In the genomic region with DNA sequence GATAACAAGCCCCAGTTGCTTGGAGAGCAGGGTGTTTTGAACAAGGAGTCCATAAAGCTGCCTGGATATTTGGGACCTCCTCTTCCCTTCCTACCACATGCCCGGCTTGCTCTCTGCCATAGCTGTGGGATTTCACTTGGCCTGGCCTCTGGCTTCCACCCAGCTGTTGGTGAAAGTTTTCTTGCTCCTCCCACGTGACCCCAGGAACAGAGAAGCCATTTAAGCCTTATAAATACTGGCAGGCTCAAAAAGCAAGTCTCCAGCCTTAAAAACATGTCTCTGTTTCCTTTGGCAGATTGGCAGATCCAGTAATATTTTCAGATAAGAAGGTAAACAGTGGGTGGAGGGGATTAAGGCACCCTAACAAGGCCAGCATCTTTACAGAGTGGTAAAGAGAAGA, we compare ENCODE assay signal across 19 mouse cellular contexts. TPM values are rescaled to one million over a fixed set of nuclear protein-coding genes. Genes with fewer than 3 reads are reported as not detected.
A peak's percentile ranks its signal among the peaks of the same experiment; 100 is the strongest.
DNase-seq lines count a peak whose midpoint lies in the region; ATAC-seq lines count a peak whose summit lies in the region.
"Had no signal": no experiment of that assay in that cellular context is flagged by ENCODE, and none has a peak within 500 bp of the region (broad histone marks: within the 10 kb centered on the region; RNA-seq: fewer than 3 reads in every experiment).

No protein-coding gene starts in this region.

- peaks cover 10% of the 10 kb centered on the region; the same call in 1 of the 2 replicates for H3K4me1 ChIP-seq in embryonic facial prominence, embryonic 14.5 days (ENCODE audit: control insufficient read depth, insufficient read depth, low read length)
- no peaks in the 10 kb centered on the region for H3K4me1 ChIP-seq in embryonic facial prominence, embryonic 10.5 days
- H3K4me1 ChIP-seq in limb, embryonic 15.5 days, result peaks cover 11% of the 10 kb centered on the region
- H3K4me1 ChIP-seq in limb, embryonic 10.5 days, result no peaks in the 10 kb centered on the region
- H3K4me1 ChIP-seq: liver, embryonic 12.5 days; midbrain, embryonic 13.5 days had no signal

- DNase-seq in embryonic facial prominence, embryonic 14.5 days (ENCODE audit: low spot score), result peak; percentile 40
- no peak for DNase-seq in embryonic facial prominence, embryonic 10.5 days (ENCODE audit: low spot score)
- DNase-seq in limb, embryonic 10.5 days (ENCODE audit: low spot score), result no peak
- DNase-seq in adipocyte (ENCODE audit: low spot score), result peak; percentile 20
- peak; percentile 35 for DNase-seq in lung, postnatal 36 days
- DNase-seq in thymus, postnatal 0 days (ENCODE audit: low spot score), result no peak
- DNase-seq: gastrocnemius, postnatal 36 days; kidney, adult 8-10 months; kidney, postnatal 14 days; lung, embryonic 14.5 days; right cerebral cortex, adult 18-20 months; thymus, postnatal 36 days had no signal

- H3K9ac ChIP-seq in embryonic facial prominence, embryonic 14.5 days (ENCODE audit: low read depth, low read length), result no peak overlapping the region
- H3K9ac ChIP-seq in limb, embryonic 15.5 days, result no peak overlapping the region
- H3K9ac ChIP-seq: embryonic facial prominence, embryonic 13.5 days; liver, embryonic 12.5 days; lung, embryonic 14.5 days; midbrain, embryonic 13.5 days; neural tube, embryonic 13.5 days had no signal

- no peak overlapping the region for H3K27ac ChIP-seq in embryonic facial prominence, embryonic 14.5 days (replicated peaks; ENCODE audit: low read depth, low read length)
- H3K27ac ChIP-seq in embryonic facial prominence, embryonic 10.5 days (replicated peaks), result no peak overlapping the region
- H3K27ac ChIP-seq in limb, embryonic 15.5 days, result no peak overlapping the region; the same call in 1 of the 2 replicates
- H3K27ac ChIP-seq in limb, embryonic 10.5 days, result no peak overlapping the region
- H3K27ac ChIP-seq: embryonic facial prominence, embryonic 13.5 days; heart, embryonic 10.5 days; liver, embryonic 12.5 days; midbrain, embryonic 13.5 days; neural tube, embryonic 13.5 days had no signal

- H3K36me3 ChIP-seq in embryonic facial prominence, embryonic 14.5 days (ENCODE audit: control insufficient read depth, insufficient read depth, low read length), result no peaks in the 10 kb centered on the region
- no peaks in the 10 kb centered on the region for H3K36me3 ChIP-seq in embryonic facial prominence, embryonic 10.5 days (replicated peaks)
- no peaks in the 10 kb centered on the region for H3K36me3 ChIP-seq in limb, embryonic 15.5 days
- no peaks in the 10 kb centered on the region for H3K36me3 ChIP-seq in limb, embryonic 10.5 days
- H3K36me3 ChIP-seq: embryonic facial prominence, embryonic 13.5 days; heart, embryonic 10.5 days; liver, embryonic 12.5 days; midbrain, embryonic 13.5 days; neural tube, embryonic 13.5 days had no signal

- H3K9me3 ChIP-seq in embryonic facial prominence, embryonic 14.5 days (ENCODE audit: control insufficient read depth, low read length), result no peaks in the 10 kb centered on the region
- no peaks in the 10 kb centered on the region for H3K9me3 ChIP-seq in embryonic facial prominence, embryonic 10.5 days
- H3K9me3 ChIP-seq in limb, embryonic 15.5 days, result no peaks in the 10 kb centered on the region
- 0 out of 2 replicates have a peak, but pooled peaks cover 1% of the 10 kb centered on the region for H3K9me3 ChIP-seq in limb, embryonic 10.5 days (replicated peaks)
- H3K9me3 ChIP-seq: embryonic facial prominence, embryonic 13.5 days; heart, embryonic 10.5 days; midbrain, embryonic 13.5 days; neural tube, embryonic 13.5 days had no signal

- 55% methylated on average over 2 of the region's 2 CpGs for WGBS in embryonic facial prominence, embryonic 14.5 days
- WGBS in embryonic facial prominence, embryonic 10.5 days, result 66% methylated on average over 2 of the region's 2 CpGs
- 62% methylated on average over 2 of the region's 2 CpGs for WGBS in limb, embryonic 15.5 days
- WGBS in limb, embryonic 10.5 days, result 61% methylated on average over 2 of the region's 2 CpGs

- H3K4me2 ChIP-seq in embryonic facial prominence, embryonic 14.5 days (ENCODE audit: low read depth, low read length), result no peak overlapping the region
- no peak overlapping the region for H3K4me2 ChIP-seq in limb, embryonic 15.5 days
- H3K4me2 ChIP-seq: embryonic facial prominence, embryonic 13.5 days; liver, embryonic 12.5 days; lung, embryonic 14.5 days; midbrain, embryonic 13.5 days; neural tube, embryonic 13.5 days had no signal

- no peak for ATAC-seq in embryonic facial prominence, embryonic 14.5 days (ENCODE audit: low read depth)
- peak; percentile 40; the same call in 1 of the 2 replicates for ATAC-seq in limb, embryonic 15.5 days (ENCODE audit: insufficient number of reproducible peaks, low FRiP score, low TSS enrichment, low read depth)
- ATAC-seq: forebrain, embryonic 16.5 days; liver, embryonic 12.5 days; midbrain, embryonic 13.5 days had no signal

- H3K4me3 ChIP-seq in embryonic facial prominence, embryonic 14.5 days (ENCODE audit: low read depth, low read length), result no peak overlapping the region
- no peak overlapping the region for H3K4me3 ChIP-seq in embryonic facial prominence, embryonic 10.5 days
- H3K4me3 ChIP-seq in limb, embryonic 15.5 days, result no peak overlapping the region
- no peak overlapping the region for H3K4me3 ChIP-seq in limb, embryonic 10.5 days
- H3K4me3 ChIP-seq: embryonic facial prominence, embryonic 13.5 days; heart, embryonic 10.5 days; liver, embryonic 12.5 days; midbrain, embryonic 13.5 days; neural tube, embryonic 13.5 days had no signal

- H3K27me3 ChIP-seq in embryonic facial prominence, embryonic 14.5 days (replicated peaks; ENCODE audit: control insufficient read depth, insufficient read depth, low read length), result no peaks in the 10 kb centered on the region
- H3K27me3 ChIP-seq in embryonic facial prominence, embryonic 10.5 days (replicated peaks; ENCODE audit: low read depth, poor library complexity, severe bottlenecking), result no peaks in the 10 kb centered on the region
- no peaks in the 10 kb centered on the region for H3K27me3 ChIP-seq in limb, embryonic 15.5 days
- no peaks in the 10 kb centered on the region for H3K27me3 ChIP-seq in limb, embryonic 10.5 days (ENCODE audit: low read depth, poor library complexity, severe bottlenecking)
- H3K27me3 ChIP-seq: embryonic facial prominence, embryonic 13.5 days; liver, embryonic 12.5 days; midbrain, embryonic 13.5 days; neural tube, embryonic 13.5 days had no signal

RNA-seq across cellular contexts. Expression of gene Lmcd1, which starts 31.3 kb away (rescaled TPM):
- 94.1 and 113 TPM in 2 replicates for polyA plus RNA-seq in embryonic facial prominence, embryonic 14.5 days (2014; fragmentation: Nextera tagmentation; extraction: Ambion mirVana)
- 0.89 and 2.2 TPM in 2 replicates for polyA plus RNA-seq in embryonic facial prominence, embryonic 10.5 days (2016; fragmentation: Nextera tagmentation; extraction: Ambion mirVana)
- polyA plus RNA-seq in limb, embryonic 15.5 days (2015; fragmentation: Nextera tagmentation; extraction: Ambion mirVana), result 26.6 and 61.5 TPM in 2 replicates
- 5.0 and 6.0 TPM in 2 replicates for polyA plus RNA-seq in limb, embryonic 10.5 days (2016; fragmentation: Nextera tagmentation; extraction: Ambion mirVana)
- 3.3 and 3.6 TPM in 2 replicates for polyA plus RNA-seq in thymus, postnatal 0 days (2015; fragmentation: Nextera tagmentation; extraction: Ambion mirVana)

Comparison
In these comparisons a context has a peak if more than half of its experiments do, and no peak if none do; other contexts are left out.
1. DNase-seq: peak in embryonic facial prominence, embryonic 14.5 days (single experiment), adipocyte (single experiment) and lung, postnatal 36 days (single experiment); none in embryonic facial prominence, embryonic 10.5 days (single experiment), limb, embryonic 10.5 days (single experiment) and thymus, postnatal 0 days (single experiment).